Mouse (Mus musculus) right cerebral cortex, postnatal 36 days (tissue): ENCODE measurements around the gene Speg.

Experiments
- DNase-seq, 2 experiments: peaks; one replicate each; pipeline ENCODE4 v3.0.0; 2022; ENCODE audit warnings: low spot score in 2 of 2, mixed read lengths in 1 of 2

The Speg gene

DNA sequence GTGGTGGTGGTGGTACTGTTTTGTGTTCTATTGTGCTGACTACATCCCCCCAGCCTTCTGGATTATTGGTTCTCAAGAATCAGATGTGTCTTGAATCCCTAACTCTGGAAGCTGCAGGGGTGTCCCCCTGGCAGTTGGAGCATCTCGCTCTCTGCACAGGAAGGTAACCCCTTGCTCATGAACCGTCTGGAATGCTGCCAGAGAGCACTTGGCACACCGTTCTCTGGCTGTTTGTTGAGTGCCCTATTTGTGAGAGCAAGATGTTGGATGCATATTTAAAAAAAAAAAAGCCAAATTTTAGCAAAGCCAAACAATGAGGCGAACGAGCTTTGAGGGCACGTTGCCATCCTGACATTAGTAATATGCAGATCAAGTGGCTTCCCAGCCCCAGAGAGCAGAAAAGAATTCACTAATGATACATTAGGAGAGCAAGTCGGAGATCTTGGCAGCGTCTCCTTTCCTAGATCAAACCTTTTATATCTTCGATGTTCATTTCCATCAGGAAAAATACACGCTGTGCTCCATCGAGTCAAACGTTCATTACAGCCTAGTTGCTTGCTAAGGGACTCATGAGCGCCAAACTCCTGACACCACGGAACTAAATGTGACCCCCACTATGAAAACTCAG lies 9.5 kb upstream of the Speg start:
- no peak for DNase-seq

DNA sequence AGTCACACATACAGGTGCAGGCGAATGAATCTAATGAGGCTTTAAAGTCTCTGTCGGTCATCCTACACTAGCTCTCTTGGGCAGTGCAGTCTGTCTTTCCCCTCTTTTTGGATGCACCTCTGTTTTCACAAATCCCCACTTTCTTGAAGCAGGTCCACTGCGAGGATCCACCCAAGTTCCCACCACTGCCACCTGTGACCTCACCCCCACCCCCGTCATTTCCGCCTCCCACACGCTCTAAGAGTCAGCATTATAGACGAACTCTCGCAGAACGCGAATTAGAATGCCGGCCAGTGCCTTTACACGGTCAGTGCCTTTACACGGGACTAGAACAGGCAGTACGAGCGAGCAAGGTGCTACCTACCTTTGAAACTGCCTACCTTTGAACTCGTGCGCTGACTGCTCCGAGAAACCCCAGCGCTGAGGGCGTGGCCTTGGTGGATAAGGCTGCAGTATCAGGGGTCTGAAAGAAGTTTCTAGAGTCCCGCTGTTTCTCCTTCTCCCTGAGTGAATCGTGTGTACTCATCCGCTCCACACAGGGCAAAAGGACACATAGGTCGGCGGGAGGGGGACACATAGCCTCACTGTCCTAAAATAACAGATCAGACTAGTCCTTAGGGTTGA lies 5.6 kb upstream of the Speg start:
- DNase-seq: no peak

DNA sequence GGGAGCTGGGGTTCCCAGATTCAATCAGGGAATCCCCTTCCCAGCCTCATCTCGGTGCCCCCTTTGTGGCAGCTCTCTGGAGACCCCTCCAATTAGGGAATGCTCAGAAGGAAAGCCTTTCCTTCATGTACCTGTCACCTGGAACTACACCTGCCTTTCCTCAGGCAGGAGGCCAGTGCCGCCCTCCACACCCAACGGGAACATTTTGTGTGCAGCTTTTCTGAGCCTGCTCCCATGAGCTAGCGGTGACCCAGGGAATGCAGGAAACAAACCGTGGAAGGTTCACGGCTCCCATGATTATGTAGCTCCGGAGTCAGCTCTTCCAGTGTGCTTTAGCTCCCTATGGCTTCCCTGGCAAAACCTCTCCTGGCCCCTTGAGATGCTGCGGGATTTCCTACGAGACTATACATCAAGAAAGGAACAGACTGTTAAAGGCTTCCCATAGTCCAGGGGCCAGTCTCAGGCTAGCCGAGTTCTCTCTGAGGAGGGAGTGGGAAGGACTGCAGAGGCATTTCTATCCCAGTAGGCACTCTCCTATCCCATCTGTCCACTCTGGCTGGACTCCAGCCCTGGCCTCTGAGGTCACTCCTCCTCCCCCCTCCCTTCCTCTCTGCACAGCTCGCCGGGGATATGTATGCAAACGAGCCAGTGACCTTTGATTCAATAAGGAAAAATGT lies 5.0 kb upstream of the Speg start:
- no peak for DNase-seq

DNA sequence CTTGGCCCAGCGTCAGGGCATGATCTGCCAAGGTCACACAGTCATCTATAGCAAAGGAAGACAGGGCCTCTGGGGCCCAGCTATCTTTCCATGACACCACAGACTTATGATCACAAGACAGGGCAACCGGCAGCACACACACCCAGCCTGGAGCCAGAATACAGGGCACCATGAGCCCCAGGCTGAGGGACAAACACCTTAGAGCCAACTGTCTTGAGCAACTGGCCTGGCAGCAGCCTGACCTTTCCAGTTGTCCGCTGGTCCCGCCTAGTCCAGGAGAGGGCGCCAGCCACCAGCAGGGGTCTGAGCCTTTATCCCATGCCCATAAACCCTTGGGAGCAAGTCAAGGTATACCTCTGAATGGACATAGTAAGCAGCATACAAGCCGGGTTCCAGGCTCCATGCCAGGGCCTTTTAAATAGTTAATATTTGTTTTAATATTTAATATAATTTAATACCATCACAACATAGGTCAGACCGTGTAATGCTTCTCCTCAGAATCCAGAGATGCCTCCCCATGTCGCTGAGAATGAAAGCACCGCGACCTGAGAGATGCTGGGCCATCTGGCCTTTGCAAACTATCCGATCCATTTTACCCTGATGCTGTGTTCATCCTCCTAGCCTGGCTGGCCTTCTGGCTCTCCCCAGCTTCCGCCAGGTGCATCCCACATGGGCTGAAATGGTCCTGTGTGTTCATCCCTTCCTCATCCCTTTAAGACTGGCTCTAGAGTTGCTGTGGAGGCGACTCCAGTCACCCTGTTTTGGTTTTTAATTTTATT lies 3.6 kb upstream of the Speg start:
- no peak for DNase-seq

DNA sequence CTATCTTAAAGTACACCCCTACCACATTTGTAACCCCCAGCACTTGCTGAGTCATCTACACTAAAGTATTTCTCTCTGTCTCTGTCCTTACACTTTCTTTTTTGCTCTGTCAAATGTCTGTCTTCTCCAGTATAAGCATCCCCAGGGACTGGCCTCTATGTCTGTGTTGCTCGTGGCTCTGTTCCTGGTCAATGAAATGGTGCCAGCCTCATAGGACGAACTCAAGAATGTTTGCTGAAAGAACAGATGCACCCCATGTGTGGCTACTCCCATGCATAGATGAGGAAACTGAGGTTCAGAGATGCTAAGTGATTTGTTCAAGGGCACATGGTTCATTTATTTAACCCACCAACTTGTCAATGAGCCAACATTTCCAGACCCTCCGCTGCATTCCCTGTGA lies 2.6 kb upstream of the Speg start:
- no peak for DNase-seq

DNA sequence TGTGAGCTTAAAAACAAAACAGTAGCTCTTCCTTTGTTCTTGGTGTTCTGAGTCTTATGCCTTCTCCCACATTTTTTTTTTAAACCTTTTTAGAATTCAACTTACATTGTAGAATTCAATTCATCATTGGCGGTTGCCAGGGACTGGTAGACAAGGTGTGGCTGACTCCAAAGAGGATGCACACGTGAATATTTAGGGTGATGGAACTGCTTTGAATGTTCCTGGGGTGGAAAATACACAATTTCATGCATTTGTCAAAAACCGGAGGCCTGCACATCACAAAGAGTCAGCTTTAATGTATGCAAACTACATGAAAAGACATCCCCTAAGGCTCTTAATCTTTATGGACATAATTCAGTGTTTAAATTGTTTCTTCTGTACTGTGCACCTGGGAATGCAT lies 1.8 kb upstream of the Speg start:
- no peak for DNase-seq

DNA sequence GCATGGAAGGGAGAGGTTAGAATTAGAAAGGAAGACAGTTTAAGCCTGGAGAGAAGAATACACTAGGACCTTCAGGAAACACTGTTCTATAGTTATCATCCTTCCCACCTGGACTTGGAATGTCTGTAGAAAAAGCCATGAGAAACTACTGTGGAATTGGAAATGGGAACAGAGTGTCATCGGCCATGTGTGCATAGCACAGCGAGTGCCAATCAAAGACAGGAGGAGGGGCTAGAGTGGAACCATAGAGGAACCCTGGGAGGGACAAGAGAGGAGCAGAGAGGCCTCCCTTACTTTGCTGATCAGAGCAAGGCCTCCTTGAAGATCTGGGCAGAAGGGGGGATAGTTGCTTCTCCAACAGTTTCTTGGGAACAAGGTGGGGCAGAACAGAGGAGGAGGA lies 4.1 kb downstream of the Speg start:
- no peak for DNase-seq

DNA sequence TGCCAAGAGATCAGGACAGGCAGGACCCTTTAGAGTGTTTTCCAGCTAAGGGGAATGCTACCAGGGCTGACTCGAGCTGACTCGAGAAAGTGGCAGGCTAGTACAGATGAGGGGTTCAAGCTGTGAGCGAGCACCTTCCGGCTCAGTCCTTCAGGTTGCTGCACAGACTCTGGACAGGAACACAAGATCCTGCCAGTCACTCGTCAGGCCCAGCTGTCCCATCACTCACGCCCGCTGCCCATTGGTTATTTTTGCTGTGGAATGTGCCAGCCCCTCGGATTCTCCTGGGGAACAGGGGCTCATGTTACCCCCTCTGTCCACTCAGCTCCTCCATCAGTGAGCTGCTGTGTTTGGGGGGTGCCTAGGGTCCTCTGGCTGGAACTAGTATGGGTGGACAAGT lies 4.8 kb downstream of the Speg start:
- no peak for DNase-seq

DNA sequence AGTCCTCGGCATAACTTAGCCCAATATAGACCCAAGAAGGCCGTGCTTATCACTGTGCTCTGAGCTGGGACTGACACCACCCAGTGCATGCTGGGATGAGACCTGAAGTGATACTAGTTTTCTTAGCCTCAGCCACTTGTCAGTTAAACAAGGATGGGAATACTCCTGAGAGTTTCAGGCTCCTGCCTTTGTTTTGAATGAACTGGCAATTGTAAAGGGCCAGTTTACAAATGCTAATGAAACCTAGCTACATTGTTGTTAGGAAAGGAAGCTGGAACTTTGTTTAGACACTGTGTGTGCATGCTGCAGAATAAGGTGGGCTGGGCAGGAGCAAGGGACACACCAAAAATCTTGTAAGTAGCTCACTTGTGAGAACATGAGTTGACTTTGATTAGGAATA lies 5.9 kb downstream of the Speg start:
- no peak for DNase-seq

DNA sequence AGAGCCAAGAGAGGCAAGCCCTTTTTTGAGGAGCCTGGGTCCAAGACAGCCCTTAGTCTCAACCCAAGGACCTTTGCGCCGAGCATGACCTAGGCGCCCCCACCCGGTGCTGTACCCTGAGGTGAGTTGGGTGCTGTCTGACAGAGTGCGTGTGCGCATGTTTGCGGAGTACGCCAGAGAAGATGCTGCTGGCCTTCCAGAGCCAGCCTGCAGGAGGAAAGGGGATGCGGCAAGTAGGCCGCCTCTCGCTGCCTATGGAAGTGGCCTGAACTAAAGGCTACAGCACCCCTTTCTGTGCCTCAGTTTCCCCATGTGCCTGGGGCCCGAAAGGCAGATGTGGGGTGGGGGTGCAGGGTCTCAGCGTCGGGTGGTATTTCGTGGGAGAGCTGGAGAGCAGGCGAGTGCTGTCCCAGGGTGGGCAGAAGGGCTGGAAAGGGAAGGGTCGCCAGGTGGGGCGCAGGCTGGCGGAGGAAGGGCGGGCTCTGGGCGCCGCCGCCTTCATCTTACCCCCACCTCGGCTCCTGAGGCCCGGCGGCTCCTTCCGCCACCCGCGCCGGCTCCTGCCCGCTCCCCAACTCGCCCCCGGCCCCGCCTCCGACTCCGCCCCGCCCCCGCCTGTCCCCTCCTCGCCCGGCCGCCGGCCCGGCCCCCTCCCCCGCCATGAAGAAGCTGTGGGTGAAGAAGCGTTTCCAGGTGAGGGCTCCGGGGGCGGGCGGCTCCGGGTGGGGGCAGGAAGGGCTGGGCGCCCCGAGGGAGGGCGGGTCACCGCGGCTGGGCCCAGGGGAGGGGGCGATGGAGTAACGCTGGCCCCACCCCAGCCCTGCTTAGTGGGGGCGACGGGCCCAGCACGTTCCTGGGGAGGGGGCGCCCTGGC lies 6.6 kb downstream of the Speg start:
- no peak for DNase-seq

DNA sequence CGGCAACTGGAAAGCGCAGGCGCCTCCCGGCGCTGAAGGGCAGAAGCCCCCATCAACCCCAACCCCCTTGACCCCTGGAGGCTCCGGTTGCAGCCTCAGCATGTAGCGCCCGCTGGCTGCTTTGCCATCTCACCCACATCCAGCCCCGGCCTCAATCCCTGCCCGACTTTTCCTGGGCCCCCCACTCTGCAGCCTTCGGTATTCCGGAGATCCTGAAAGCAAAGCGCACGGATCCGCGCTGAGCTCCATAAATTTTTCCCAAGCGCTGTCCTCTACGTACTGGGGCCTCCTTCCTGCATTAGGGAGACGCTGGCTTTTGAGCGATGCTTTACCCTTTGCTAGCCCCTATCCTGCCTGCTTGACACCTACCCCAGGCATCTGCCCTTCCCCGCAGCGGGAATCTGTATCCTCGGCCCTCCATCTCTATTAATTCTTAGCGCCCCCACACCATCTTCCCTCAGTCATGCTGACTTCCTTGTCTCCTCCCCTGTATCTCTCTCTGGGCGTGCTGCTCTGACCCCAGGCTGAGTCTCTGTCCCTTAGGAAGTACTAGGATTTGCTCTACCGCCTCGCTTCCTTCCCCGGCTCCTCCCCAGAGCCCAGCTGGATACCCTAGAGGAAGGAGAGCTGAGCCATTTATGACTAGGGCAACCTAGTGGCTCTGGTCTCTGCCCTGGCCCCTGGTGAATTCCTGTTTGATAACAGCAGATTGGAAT lies 7.4 kb downstream of the Speg start:
- no peak for DNase-seq

DNA sequence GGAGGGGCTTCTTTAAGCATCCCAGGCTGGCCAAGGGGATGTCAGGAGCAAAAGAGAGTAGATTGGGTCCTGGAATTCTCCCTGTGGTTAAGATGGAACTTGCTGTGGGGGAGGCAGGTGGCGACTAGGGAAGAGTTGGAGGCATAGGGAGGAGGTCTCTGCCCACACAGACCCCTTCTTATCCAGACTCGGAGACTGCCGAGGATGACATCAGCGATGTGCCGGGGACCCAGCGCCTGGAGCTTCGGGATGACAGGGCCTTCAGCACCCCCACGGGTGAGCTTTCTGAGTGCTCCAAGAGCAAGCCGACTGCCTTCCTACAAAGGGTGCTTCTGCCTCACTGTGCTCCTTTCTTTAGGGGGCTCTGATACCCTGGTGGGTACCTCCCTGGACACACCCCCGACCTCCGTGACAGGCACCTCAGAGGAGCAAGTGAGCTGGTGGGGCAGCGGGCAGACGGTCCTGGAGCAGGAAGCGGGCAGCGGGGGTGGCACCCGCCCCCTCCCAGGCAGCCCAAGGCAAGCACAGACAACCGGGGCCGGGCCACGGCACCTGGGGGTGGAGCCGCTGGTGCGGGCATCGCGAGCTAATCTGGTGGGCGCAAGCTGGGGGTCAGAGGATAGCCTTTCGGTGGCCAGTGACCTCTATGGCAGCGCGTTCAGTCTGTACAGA lies 9.5 kb downstream of the Speg start:
- DNase-seq: no peak

DNA sequence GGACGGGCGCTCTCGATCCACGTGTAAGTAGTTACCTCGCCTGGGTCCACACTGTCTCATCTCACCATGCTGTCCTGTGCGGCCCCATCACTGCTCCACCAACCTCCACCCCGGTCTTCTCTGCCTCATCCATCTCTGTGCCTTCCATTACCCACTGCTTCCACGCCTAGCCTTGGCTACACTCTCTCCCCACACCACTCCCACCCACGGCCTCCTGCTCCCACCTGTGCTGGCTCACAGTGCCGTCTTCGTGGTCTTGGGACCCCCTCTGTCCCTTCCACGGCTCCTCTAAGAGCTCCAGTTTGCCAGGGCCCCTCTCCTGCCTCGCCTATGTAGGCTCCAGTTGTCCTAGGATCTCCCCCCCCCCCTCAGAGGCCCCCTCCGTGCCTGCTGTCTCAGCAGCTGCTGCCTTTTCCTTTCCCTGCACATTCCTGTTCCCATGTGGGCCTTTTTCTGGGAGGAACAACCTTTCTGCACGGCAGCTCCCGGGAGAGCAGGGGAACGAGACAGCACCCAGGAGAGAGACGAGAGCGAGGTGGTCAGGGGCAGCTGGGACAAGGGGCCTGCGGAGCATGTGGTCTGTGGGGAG lies 10.1 kb downstream of the Speg start:
- DNase-seq: no peak

DNA sequence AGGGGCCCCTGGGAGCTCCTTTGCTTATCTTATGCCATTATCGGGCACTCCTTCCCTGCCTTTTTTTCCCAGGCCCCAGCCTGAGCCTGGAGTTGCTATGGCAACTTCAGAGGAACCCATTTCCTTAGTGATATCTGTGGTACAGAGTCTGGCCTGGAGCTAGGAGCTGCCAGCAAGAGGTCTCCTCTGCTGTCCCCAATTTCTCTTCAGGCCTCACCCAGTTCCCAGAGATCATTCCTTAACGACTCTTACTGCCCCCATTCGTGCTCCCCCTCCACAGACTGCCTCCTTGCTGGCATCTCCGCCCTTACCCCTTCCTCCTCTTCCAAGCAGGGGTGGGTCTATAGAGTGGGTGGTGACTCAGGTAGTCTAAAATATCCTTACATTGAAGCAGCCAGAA lies 11.1 kb downstream of the Speg start:
- no peak for DNase-seq

DNA sequence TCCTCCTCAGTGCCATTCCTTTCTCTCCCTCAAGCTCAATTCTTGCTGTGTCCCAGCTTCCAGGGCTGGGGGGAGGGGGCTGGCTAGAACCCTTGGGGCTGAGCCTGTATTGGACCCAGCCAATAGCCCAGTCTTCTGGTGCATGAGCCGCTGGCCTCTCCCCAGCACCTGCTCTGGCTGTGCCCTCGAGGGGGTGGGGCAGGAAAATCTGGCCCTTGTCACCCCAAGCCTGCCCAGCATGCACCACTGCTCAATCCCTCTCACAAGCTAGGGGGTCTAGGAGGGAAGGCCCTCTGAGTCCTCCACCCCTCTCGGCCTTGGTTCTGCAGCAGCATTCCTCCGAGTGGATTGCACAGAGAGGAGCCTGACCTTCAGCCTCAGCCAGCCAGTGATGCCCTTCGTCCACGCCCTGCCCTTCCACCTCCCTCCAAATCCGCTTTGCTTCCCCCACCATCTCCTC lies 12.4 kb downstream of the Speg start:
- DNase-seq: no peak

DNA sequence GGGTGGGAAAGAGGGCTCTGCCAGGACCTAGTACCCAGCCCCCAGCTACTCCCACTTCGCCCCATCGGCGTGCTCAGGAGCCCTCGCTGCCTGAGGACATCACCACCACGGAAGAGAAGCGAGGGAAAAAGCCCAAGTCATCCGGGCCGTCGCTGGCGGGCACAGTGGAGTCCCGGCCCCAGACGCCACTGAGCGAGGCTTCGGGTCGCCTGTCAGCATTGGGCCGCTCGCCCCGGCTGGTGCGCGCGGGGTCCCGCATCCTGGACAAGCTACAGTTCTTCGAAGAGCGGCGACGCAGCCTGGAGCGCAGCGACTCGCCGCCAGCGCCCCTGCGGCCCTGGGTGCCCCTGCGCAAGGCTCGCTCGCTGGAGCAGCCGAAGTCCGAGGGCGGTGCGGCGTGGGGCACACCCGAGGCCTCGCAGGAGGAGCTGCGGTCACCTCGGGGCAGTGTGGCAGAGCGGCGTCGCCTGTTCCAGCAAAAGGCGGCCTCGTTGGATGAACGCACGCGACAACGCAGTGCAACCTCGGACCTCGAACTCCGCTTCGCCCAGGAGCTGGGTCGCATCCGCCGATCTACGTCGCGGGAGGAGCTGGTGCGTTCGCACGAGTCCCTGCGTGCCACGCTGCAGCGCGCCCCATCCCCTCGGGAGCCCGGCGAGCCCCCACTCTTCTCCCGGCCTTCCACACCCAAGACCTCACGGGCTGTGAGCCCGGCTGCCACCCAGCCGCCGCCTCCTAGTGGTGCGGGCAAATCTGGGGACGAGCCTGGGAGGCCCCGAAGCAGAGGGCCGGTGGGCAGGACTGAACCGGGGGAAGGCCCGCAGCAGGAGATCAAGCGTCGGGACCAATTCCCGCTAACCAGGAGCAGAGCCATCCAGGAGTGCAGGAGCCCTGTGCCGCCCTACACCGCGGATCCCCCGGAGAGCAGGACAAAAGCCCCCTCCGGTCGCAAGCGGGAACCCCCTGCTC lies 13.1 kb downstream of the Speg start:
- no peak for DNase-seq

DNA sequence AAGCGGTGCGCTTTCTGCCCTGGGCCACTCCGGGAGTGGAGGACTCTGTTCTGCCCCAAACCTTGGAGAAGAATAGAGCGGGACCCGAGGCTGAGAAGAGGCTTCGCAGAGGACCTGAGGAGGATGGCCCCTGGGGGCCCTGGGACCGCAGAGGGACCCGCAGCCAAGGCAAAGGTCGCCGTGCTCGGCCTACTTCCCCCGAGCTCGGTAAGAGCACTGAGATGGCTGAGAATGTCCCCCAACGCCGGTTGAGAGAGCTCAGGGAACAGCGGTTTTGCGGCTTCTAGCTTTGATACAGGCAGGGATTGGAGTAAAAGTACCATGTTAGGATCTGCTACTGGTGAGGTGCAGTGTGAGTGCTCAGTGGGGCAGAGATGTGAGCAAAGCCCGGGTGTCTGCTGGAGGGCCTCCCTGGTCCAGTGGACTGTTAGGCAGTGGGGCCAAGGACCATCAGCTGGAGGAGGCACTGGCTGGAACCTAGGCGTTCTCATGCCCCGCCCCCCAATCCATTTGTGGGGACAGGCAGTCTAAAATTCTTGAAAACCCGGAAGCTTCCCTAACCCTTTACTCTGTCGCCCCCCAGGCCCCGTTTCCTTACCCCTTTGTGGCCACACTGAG lies 13.9 kb downstream of the Speg start:
- DNase-seq: no peak

DNA sequence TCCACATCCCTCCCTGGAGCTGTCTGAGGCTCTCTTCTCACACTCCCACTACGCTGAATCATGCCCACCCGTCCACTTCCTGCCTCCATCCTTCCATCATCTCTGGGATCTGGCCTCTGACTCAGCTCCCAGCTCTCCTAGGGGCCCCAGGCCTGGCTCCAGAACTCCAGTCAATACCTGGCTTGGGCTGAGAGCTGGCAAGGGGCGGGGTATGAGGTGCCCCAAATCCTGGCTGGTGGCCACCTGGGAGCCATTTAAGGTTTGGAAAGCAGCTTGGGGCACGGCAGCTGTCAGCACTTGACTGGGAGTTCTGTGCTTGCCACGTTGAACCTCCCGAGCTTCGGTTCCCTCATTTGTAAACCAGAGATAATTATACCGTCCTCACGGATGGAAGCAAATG lies 18.0 kb downstream of the Speg start:
- no peak for DNase-seq
